Mouse (Mus musculus) ZHBTc4 (cell line): ENCODE data around the gene Cast.

ENCODE experiments used
- DNase-seq: peaks from one replicate; pipeline ENCODE4 v3.0.0-alpha.2; 2011; ENCODE audit warnings: low read depth, low spot score

The Cast gene

DNA sequence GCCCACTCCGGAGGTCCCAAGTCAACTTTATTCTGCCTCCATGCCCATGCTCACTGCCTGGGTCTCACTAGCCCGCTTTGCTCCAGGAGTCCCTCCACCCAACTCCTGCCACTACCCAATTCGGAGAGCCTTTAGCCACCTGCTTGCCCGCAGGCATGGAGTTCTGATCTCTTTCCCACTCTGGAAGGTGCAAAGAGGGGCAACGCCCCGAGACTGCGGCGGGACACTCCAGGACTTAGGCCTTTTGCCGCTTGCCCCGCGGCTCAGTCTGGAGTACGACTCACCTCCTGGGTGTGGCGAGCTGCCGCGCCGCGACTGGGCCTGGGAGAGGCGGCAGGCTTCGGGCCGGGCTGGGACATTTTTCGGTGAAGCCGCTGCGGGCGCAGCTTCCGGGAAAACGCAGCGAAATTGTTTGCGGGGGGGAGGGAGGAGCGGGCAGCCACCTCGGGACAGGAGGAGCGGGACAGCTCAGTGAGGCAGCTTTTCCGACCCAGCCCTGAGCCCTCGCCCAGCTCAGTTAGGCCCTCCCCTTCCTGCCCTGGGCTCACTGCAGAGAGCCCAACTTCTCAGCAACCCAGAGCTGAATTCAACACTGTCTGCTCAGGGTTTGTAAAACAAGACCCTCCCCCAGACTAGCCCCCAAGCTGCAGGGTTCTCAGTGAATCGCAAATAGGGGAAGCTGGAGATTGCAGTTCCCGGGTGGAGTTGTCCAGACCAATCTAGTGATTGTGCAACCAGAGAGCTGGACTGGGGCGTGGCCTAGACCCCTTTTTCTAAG is at the start of gene Cast:
Gene Cast, minus strand, starts transcription at position 659 of the 778 bp plus-strand sequence.
- DNase-seq: peak; percentile 87

DNA sequence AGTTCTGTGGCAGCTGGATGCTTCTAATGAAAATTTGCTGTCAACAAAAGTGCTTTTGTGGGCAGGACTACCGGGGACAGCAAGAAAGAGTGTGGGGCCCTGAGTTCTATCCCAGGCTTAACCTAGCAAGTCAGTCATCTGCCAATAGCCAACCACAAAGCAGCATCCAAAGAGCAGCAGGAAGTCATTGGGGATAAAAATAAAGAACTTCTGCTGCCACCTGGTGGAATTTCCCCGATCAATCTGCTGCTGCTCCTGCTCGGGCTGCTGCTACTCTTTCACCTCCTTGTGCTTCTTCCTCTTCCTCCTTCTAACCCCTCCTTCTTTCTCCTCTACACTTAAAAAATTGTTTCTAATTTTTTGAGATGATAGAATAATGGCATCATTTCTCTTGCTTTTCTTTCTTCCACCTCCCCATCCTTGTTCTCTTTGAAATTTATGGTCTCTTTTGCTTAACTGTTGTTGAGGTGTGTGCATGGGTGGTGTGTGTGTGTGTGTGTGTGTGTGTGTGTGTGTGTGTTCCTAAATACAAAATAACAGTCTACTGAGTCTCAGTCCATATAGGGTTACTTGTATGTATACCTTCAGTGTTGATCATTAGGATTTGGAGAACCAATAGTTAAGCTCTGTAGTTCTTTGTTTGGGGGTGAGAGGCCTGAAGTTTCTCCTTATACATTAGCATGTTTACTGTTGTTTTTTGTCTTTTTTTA is 45.9 kb upstream of the Cast start:
- DNase-seq: peak; percentile 77

DNA sequence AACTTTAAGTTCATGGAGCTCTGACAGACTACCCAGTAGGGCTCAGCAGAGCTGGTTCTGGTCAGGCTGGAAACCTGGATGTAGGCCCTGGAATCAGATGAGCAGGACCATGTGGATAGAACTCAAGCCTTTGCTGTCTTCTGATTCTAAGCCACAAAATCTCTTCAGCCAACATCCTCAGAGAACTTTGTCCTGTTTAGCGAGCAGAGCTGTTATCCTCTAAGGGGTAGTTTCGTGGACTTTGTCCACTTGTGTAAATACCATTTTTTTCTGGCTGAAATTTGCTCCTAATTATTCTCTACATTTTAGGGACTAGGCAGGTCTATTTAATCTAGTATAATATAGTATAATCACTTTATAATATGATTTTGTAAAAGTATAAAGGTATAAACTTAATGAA is 42.2 kb upstream of the Cast start:
- DNase-seq: no peak

- DNase-seq: peak; percentile 35
Measured at GRCm38 (mm10) chr13:74845886-74846285, 37.3 kb upstream of the Cast start.

DNA sequence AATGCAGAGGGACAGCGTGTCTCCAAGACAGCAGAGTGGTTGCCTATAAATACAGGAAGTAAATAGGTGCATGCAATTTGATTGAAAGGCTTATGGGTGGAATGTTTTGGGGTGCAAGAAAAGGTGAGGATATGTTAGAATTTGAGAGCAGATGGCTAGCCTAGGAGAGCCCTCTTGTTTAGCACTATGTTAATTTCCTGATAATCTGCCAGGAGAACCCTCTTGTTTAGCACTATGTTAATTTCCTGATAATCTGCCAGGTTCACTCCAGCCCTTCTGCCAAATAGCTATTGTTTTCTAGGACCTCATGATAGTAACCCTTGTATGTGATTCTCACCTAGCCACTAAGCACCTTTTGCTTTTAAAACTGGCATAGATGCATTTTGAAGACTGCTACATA is 25.9 kb upstream of the Cast start:
- no peak for DNase-seq

DNA sequence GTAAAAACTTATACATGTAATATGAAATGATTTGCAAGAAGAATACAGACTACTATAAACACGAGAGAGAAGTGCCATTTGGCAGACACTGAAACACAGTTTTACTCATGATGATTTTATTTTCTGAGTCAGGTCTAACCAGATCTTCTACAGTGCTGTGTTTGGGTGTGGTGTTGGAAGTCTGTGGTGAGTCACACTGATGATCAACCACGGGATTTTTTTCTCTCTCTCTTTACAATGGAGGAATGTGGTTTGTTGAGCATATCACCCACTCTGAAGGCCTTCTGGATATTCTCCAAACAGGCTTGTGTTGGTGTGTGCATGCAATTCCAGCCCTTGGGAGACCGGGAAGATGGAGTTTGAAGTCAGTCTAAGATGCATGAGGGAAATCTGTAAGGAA is 13.5 kb upstream of the Cast start:
- no peak for DNase-seq

DNA sequence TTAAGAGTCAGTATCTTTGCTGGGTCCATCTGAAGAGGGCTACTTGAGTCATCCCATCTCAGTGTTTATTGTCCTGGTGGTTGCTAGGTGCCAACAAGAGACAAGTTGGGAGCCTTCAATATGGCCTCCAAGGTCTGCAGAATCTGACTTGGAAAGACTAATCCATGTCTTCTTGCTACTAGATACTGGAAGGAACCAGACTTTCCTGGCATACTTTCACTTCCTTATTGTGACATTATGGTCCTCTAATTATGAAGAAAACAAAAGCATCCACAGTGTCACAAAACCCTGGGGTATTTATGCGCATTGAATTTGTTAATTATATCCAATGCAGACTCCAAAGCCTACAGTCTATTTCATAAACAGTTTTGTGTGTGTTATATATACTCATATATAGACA is 7.1 kb upstream of the Cast start:
- no peak for DNase-seq

DNA sequence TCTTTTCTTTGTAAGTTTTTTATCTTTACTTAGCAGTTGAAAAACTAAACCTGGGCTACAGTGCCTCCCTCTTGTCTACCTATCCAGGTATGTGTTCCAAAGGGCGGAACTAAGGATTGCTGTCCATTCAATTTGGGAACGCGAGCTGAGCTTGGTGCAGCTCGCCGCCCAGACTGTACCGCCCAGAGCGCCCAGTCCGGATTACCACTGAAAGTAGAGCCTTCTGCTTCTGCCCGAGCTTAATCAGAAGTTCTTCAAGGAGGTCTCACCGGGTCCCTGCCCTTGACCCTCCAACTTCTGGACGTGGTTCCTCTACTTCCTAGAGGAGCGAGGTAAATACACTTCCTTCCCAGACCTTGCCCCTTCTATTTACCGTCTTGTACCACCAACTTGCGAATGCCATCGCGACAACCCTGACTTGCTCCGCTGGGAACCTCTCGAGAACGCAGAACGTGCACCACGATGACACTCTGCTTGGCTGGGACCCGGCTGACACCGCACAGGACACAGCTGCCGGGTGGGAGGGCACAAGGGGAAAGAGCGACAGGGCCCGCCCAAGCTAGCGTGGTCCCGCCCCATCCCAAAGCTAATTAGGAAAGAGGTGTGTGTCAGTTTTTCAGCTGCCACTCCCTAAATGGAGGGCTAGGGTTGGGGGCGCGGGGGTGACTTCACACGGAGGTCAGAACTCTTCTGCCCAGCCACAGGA is 1.0 kb downstream of the Cast start:
- DNase-seq: peak; percentile 88

DNA sequence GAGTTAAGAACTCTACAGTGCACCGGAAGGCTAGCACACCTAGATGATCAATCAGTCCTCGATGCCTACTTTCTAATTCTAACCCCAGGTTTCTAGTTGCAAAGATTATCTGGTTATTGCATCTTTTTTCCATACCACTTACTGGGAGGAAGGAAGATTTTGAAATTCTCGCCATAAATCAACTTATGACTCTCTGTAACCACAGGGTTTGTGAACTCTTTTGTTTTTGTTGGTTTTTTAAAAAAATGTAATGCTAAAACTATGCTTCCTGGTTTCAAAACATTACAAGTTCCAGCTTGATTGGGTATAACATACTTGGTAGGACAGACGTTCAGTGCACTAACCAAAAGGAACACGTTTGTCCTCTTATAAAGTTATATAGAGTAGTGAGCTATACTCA is 1.7 kb downstream of the Cast start:
- DNase-seq: no peak

- no peak for DNase-seq
Measured at GRCm38 (mm10) chr13:74794435-74794834, 14.2 kb downstream of the Cast start.

DNA sequence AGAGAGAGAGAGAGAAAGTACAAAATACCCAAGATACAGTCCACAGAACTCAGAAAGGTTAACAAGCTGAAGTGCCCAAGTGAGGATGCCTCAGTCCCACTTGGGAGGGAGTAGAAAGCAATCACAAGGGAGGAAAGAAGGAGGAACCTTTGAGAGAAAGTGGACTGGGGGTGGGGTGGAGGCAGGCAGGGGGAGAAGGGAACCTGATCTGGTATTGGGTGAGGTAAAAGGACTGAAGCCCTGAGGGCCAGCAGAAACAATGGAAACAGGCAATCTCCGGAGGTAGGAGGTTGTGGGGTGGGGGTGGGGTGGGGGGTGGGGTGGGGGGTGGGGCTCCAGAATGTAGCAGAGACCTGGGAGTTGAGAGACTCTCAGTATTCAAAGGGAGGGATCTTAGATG is 20.9 kb downstream of the Cast start:
- no peak for DNase-seq

DNA sequence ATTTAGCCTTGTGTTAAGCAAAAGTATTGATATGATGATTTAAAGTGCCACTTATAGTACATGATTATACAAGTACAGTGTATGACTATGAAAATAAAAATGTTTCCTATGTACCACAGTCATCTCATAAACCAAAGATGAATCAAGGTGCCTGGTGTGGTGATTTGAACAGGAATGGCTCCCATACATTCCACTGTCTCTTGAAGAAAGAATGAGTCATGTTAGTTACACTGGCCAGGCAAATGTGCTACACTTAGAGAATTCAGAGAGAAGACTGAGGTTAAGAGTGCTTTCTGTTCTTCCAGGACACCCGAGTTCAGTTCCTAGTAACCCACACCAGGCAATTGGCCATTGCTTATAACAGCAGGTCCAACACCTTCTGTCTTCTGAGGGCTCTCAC is 36.5 kb downstream of the Cast start:
- DNase-seq: no peak

DNA sequence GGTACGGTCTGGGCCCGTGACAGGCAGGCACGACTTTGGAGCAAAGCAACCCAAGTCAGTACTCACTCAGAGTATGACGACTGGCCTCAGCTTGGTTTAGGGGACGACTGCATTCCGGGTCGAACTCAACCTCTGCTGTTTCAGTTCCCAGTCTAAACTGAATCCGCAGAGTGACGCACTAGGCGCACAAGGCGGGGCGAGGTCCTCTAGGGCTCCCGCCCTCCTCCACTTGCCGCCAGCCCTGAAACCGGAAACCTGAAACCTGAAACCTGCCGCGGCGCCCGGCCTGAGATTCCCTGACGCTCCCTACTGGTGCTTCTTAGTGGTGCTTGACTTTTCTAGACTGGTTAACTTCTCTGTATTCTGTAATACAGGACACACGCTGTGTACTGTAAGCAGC is 38.1 kb downstream of the Cast start:
- peak; percentile 98 for DNase-seq

DNA sequence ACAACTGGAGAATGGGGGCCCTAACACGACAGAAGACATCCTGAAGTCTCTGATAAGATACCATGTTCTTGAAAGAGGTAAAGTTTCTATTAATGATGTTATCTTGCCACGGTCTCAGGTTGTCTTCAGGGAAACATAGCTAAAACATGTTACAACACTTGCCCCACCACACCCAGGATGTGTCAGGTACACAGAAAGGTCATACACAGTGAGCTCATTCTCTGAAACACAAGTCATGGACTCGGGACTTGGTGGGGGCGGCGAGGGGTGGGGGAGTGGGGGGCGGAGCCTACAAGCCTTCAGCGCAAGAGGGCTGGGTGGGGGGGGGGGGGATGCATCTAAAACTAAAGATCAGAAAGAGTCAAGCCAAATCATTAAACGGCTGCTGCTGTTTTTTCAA is 38.7 kb downstream of the Cast start:
- peak; percentile 2 for DNase-seq

GRCm38 (mm10) chr13:74767186-74767585 is 41.4 kb downstream of the Cast start:
- DNase-seq: no peak

GRCm38 (mm10) chr13:74762741-74763140 is 45.9 kb downstream of the Cast start:
- DNase-seq: no peak

GRCm38 (mm10) chr13:74759152-74759551 is 49.5 kb downstream of the Cast start:
- no peak for DNase-seq

DNA sequence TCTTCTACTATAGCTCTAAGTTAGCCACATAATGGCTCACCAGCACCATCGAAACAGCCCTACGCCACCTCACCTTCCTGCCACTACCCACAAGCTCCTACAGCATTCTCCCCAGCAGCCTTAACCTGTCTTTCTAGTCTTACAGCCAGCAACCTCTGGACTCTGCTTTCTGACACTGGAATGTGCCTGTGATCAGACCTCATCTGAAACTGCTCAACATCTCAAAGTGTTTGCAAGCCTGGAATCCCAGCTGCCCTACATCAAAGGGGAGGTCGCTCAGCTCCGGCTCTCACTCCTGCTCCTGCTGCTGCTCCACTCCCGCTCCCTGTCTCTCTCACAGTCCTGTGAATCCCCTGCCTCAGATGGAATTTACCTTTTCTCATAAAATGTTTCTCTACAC is 65.4 kb downstream of the Cast start:
- DNase-seq: peak; percentile 74

GRCm38 (mm10) chr13:74736396-74736795 is 72.2 kb downstream of the Cast start:
- no peak for DNase-seq

DNA sequence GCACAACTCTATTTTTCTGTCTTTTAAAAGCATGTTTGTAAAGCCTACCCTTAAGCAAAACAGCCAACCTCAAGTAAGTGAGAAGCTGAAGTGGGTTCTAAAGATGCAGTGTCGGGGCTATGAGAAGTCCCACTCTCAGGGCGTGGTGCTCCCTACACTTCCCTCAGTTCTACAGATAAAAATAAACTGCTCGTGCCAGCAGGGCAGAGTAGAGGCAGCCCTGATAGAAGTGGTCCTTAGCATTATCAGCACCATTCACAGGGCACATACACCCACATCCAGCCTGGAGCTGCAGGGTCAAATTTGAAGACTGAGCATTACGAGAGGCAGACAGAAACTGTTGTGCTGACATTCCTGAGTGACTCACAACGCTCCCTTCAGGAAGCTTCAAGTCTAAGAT is 72.8 kb downstream of the Cast start:
- DNase-seq: no peak

DNA sequence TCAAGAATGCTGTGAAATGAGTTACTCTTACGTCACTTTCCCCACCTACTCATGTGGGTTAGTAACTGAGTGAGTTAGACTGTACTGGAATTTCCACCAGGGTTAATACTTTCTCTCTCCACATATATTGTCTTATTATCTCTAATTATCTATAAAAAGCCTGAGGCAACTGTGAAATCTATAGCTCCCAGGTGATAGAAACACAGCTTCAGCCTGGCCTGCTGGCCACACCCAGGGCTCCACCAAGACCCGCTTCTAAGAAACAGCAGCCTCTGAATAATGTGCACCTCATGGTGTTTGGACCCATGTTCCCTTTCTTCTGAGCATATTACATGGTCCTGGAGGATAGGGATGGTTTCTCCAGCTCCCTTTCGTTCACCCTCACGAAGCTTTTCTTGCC is 74.9 kb downstream of the Cast start:
- DNase-seq: no peak

DNA sequence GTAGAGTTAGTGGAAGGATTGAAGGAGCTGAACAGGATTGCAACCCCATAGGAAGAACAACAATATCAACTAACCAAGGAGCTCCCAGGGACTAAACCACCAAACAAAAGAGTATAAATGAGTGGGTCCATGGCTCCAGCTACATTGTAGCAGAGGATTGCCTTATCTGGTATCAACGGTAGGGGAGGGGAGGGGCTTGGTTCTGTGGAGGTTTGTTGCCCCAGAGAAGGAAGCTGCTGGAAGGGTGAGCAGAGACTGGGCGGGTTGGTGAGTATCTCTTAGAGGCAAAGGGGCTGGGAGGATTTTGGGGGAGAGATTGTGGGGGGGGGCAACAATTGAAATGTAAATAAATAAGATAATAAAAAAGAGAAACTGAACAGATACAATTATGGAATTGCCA is 89.6 kb downstream of the Cast start:
- DNase-seq: no peak

GRCm38 (mm10) chr13:74696225-74696624 is 112.4 kb downstream of the Cast start:
- no peak for DNase-seq
